Mouse (Mus musculus) forebrain, embryonic 11.5 days (tissue): Measurements from ENCODE around the gene Rsl1. TPM values are rescaled to one million over a fixed set of nuclear protein-coding genes. Genes with fewer than 3 reads are reported as not detected.
A peak's percentile ranks its signal among the peaks of the same experiment; 100 is the strongest.
"Not testable (repeated sequence)": the region's sequence is repeated elsewhere in the genome, so short reads cannot be mapped to it uniquely, and the experiment has no call there.

Experiments used
- ATAC-seq: fragments of 200-750 bp; cut with Nextera tagmentation; replicated peaks from 2 replicates; pipeline ENCODE4 v1.8.0; 2017; ENCODE audit warnings: moderate TSS enrichment; ENCODE audit not compliant: low FRiP score
- DNase-seq: peaks from one replicate; pipeline ENCODE4 v3.0.0-alpha.2; 2017; ENCODE audit warnings: low spot score
- H3K27ac ChIP-seq: fragments of 300-500 bp; sonication (generic); 2 replicates; pipeline ENCODE4 v1.5.1; 2014; ENCODE audit warnings: low read depth, low read length
- H3K27me3 ChIP-seq: fragments of 300-500 bp; sonication (generic); 2 replicates; pipeline ENCODE4 v1.6.1; 2014; ENCODE audit warnings: mild to moderate bottlenecking, low read length, mixed read lengths; ENCODE audit not compliant: control insufficient read depth, insufficient read depth
- H3K36me3 ChIP-seq: fragments of 300-500 bp; sonication (generic); 2 replicates; pipeline ENCODE4 v1.6.1; 2014; ENCODE audit warnings: mild to moderate bottlenecking, low read length, moderate library complexity, mixed read lengths; ENCODE audit not compliant: control insufficient read depth, insufficient read depth
- H3K4me1 ChIP-seq: fragments of 300-500 bp; sonication (generic); replicated peaks from 2 replicates; pipeline ENCODE4 v1.6.1; 2014; ENCODE audit warnings: low read length, mixed read lengths; ENCODE audit not compliant: control insufficient read depth, insufficient read depth
- H3K4me2 ChIP-seq: fragments of 300-500 bp; sonication (generic); 2 replicates; pipeline ENCODE4 v1.6.1; 2014; ENCODE audit warnings: low read depth, mild to moderate bottlenecking, low read length, moderate library complexity, mixed read lengths; ENCODE audit not compliant: severe bottlenecking
- H3K4me3 ChIP-seq: fragments of 300-500 bp; sonication (generic); 2 replicates; pipeline ENCODE4 v1.5.1; 2014; ENCODE audit warnings: low read depth, low read length
- H3K9ac ChIP-seq: fragments of 300-500 bp; sonication (generic); 2 replicates; pipeline ENCODE4 v1.6.1; 2014; ENCODE audit warnings: low read length
- H3K9me3 ChIP-seq: fragments of 300-500 bp; sonication (generic); 2 replicates; pipeline ENCODE4 v1.6.1; 2016; ENCODE audit warnings: low read length, mixed read lengths; ENCODE audit not compliant: control insufficient read depth
- WGBS: fragments of 180-500 bp; shearing (Covaris S2); extraction: QIAGEN DNeasy Blood & Tissue Kit; methylation state at CpG from one replicate; pipeline ENCODE4 v1.1.7; 2014; 5-methylcytosine and 5-hydroxymethylcytosine counted together
- polyA plus RNA-seq: library from polyadenylated mRNA; unstranded; fragments of >200 nt; fragmentation: Nextera tagmentation; extraction: Ambion mirVana; gene quantifications from 2 replicates; pipeline ENCODE4 v1.2.1, GENCODE M21; 2014

The Rsl1 gene
- polyA plus RNA-seq: 4.6 and 5.2 TPM in 2 replicates

- DNase-seq (peak; percentile 73), ATAC-seq (peak; percentile 98)
- not testable (repeated sequence) for H3K36me3 ChIP-seq, H3K4me1 ChIP-seq, H3K27ac ChIP-seq, H3K9me3 ChIP-seq, H3K27me3 ChIP-seq
- Histone ChIP-seq H3K9ac (peak within 1 kb of the TSS; percentile 65), H3K4me3 (peak within 1 kb of the TSS; percentile 55), H3K4me2 (peak within 1 kb of the TSS; percentile 48)
- 2% methylated on average over 17 of the region's 17 CpGs for WGBS
Observed at GRCm38 (mm10) chr13:67172991-67173722, at the start of gene Rsl1. TSS of gene Rsl1 (plus strand) at chr13:67173182.

- no peak overlapping the region for H3K9ac ChIP-seq
- H3K27ac ChIP-seq: no peak overlapping the region
- no peaks in the 10 kb centered on the region for H3K4me1 ChIP-seq
- H3K27me3 ChIP-seq: no peaks in the 10 kb centered on the region
- H3K4me2 ChIP-seq: no peak overlapping the region
- no peaks in the 10 kb centered on the region for H3K36me3 ChIP-seq
- no peaks in the 10 kb centered on the region for H3K9me3 ChIP-seq
- WGBS: 85% methylated on average over 1 of the region's 1 CpGs
- no peak for ATAC-seq
- DNase-seq: no peak
- no peak overlapping the region for H3K4me3 ChIP-seq
Observed at GRCm38 (mm10) chr13:67124460-67124859, 48.5 kb upstream of the Rsl1 start.

GRCm38 (mm10) chr13:67127507-67127906 is 45.5 kb upstream of the Rsl1 start:
- not testable (repeated sequence) for H3K4me3 ChIP-seq, H3K36me3 ChIP-seq, H3K4me1 ChIP-seq, H3K9me3 ChIP-seq, H3K27ac ChIP-seq, DNase-seq, H3K4me2 ChIP-seq, H3K9ac ChIP-seq, H3K27me3 ChIP-seq
- 77% methylated on average over 10 of the region's 10 CpGs for WGBS
- peak; percentile 35; the same call in 1 of the 2 replicates for ATAC-seq

- Histone ChIP-seq H3K4me2 (peak overlapping the region; percentile 50), H3K36me3 (no peaks in the 10 kb centered on the region), H3K4me3 (peak overlapping the region; percentile 59), H3K9ac (peak overlapping the region; percentile 63), H3K9me3 (no peaks in the 10 kb centered on the region), H3K4me1 (no peaks in the 10 kb centered on the region), H3K27ac (no peak overlapping the region), H3K27me3 (no peaks in the 10 kb centered on the region)
- peak; percentile 79 for DNase-seq
- ATAC-seq: peak; percentile 97
- WGBS: 2% methylated on average over 18 of the region's 18 CpGs
Observed at GRCm38 (mm10) chr13:67128038-67128721, 44.8 kb upstream of the Rsl1 start.

GRCm38 (mm10) chr13:67166122-67166521 is 6.9 kb upstream of the Rsl1 start:
- not testable (repeated sequence) for H3K4me2 ChIP-seq, ATAC-seq

GRCm38 (mm10) chr13:67173723-67174055 is 707 bp downstream of the Rsl1 start:
- H3K4me1 ChIP-seq: no peaks in the 10 kb centered on the region; the same call in 1 of the 2 replicates
- H3K4me3 ChIP-seq: peak overlapping the region; percentile 55
- peak overlapping the region; percentile 65 for H3K9ac ChIP-seq
- no peaks in the 10 kb centered on the region for H3K27me3 ChIP-seq
- ATAC-seq (no peak), DNase-seq (no peak)
- H3K36me3 ChIP-seq: no peaks in the 10 kb centered on the region
- WGBS: 30% methylated on average over 5 of the region's 5 CpGs
- peak overlapping the region; percentile 48 for H3K4me2 ChIP-seq
- H3K27ac ChIP-seq: no peak overlapping the region
- H3K9me3 ChIP-seq: no peaks in the 10 kb centered on the region

More at GRCm38 (mm10) chr13:67166122-67166521, 6.9 kb upstream of the Rsl1 start:
- DNase-seq, H3K27ac ChIP-seq, H3K9me3 ChIP-seq, H3K27me3 ChIP-seq, H3K4me1 ChIP-seq, H3K36me3 ChIP-seq, H3K9ac ChIP-seq, H3K4me3 ChIP-seq: not testable (repeated sequence)
- 67% methylated on average over 4 of the region's 4 CpGs for WGBS

GRCm38 (mm10) chr13:67194340-67194894 is 21.4 kb downstream of the Rsl1 start, which contains the start of gene Zfp455:
TSS of gene Zfp455 (plus strand) at chr13:67194506.
- Histone ChIP-seq H3K36me3 (no peaks in the 10 kb centered on the region), H3K4me3 (peak within 1 kb of the TSS; percentile 59), H3K27ac (no peak within 1 kb of the TSS), H3K9ac (peak within 1 kb of the TSS; percentile 74), H3K9me3 (no peaks in the 10 kb centered on the region), H3K4me2 (peak within 1 kb of the TSS; percentile 45), H3K4me1 (no peaks in the 10 kb centered on the region), H3K27me3 (no peaks in the 10 kb centered on the region)
- ATAC-seq (peak; percentile 92), DNase-seq (peak; percentile 61)
- WGBS: 6% methylated on average over 13 of the region's 13 CpGs

GRCm38 (mm10) chr13:67201656-67202055 is 28.7 kb downstream of the Rsl1 start:
- Histone ChIP-seq H3K4me3 (no peak overlapping the region), H3K4me1 (no peaks in the 10 kb centered on the region), H3K4me2 (no peak overlapping the region), H3K36me3 (no peaks in the 10 kb centered on the region), H3K9me3 (no peaks in the 10 kb centered on the region), H3K27ac (no peak overlapping the region), H3K27me3 (no peaks in the 10 kb centered on the region), H3K9ac (no peak overlapping the region)
- DNase-seq (no peak), ATAC-seq (no peak)
- 66% methylated on average over 3 of the region's 3 CpGs for WGBS
